Mouse (Mus musculus): ENCODE results near the gene Mymx. TPM values are rescaled to one million over a fixed set of nuclear protein-coding genes. Genes with fewer than 3 reads are reported as not detected.

Gene Mymx
- polyA plus RNA-seq, 1 experiment from 2014 or later: not detected

DNA sequence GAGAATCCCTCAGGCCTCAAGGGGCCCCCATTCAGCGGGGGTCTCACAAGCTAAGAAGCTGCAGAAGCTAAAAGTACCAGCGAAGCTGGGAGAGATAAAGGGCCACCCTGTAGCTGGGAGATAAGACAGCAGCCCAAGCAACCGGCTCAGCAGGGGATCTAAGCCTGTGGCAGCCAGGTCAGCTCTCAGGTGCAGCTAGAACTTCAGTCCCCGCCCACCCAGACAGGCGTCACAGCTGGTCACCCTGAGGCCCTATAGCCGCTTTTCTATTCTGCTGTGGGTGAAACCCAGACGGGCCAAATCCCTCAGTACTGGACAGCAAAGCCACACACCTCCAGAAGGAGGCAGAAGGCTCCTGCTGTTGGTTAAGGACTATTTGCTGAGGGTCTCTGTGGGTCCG lies 8.4 kb downstream of the Mymx start:
- no peak for DNase-seq (ENCODE audit: low spot score)
- no peaks in the 10 kb centered on the region for H3K27me3 ChIP-seq (replicated peaks; ENCODE audit: insufficient read depth, low read length)
- no peak for ATAC-seq
- H3K4me1 ChIP-seq (ENCODE audit: insufficient read depth, low read depth, low read length): peaks cover 51% of the 10 kb centered on the region
- peak overlapping the region; percentile 97; the same call in 1 of the 2 replicates for H3K4me2 ChIP-seq (replicated peaks; ENCODE audit: low read depth, low read length)
- H3K27ac ChIP-seq (ENCODE audit: low read length): peak overlapping the region; percentile 59; the same call in 1 of the 2 replicates
- no peaks in the 10 kb centered on the region for H3K36me3 ChIP-seq (ENCODE audit: insufficient read depth, low read length)
- 43% methylated on average over 8 of the region's 8 CpGs for WGBS
- H3K9ac ChIP-seq (replicated peaks; ENCODE audit: low read depth): no peak overlapping the region
- H3K9me3 ChIP-seq (ENCODE audit: low read length): no peaks in the 10 kb centered on the region
- H3K4me3 ChIP-seq (ENCODE audit: low read depth, low read length): no peak overlapping the region; the same call in 1 of the 2 replicates
- TF ChIP-seq CTCF (IDR thresholded peaks at IDR 0.05) (peak; percentile 32), EP300 (IDR thresholded peaks at IDR 0.05) (no peak)

DNA sequence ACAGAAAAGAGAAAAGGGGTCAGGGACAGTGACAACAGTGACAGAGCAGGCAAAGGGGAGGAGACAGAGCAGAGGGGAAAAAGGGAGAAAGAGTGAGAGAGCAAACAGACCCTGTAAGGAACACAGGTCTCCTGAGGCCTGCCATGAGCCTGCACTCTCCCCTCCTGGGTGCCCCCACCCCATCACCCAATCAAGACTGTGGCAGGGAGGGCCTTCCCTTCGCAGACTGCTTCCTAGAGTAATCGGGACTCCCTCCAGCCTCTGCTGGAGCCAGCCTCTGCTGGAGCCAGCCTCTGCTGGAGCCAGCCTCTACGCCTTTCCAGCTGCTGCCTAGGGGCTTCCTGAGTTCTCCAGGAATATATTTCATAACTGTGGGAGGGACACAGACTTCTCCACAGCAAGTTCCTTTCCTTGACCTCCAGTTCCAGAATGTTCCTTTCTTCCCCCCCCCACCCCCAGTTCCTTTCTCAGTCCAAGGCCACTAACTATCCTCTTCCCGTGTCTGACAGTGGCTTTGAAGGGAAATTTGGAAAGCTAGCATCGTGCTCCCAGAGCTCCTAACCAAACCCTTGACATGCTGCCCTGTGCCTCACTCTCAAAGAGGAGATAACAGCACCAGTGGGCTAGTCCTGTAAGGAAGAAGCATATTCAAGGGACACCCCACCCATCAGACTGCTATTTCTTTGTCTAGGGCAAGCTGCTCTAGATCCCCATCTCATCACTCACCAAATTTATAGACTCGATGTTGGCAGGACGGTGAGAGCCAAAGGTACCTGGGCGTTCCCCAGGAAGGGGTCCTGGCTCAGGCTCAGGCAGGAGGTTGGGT lies 9.1 kb downstream of the Mymx start:
- ATAC-seq (peak; percentile 51), DNase-seq (ENCODE audit: low spot score) (peak; percentile 77)
- Histone ChIP-seq H3K4me2 (replicated peaks; ENCODE audit: low read depth, low read length) (peak overlapping the region; percentile 97), H3K27me3 (replicated peaks; ENCODE audit: insufficient read depth, low read length) (no peaks in the 10 kb centered on the region), H3K9me3 (ENCODE audit: low read length) (no peaks in the 10 kb centered on the region), H3K9ac (replicated peaks; ENCODE audit: low read depth) (peak overlapping the region; percentile 29; the same call in 1 of the 2 replicates), H3K36me3 (ENCODE audit: insufficient read depth, low read length) (no peaks in the 10 kb centered on the region), H3K4me1 (ENCODE audit: insufficient read depth, low read depth, low read length) (peaks cover 51% of the 10 kb centered on the region), H3K4me3 (ENCODE audit: low read depth, low read length) (0 out of 2 replicates have a peak overlapping the region, but pooled peaks have one; percentile 8), H3K27ac (ENCODE audit: low read length) (peak overlapping the region; percentile 59)
- 31% methylated on average over 8 of the region's 8 CpGs for WGBS
- no peak for TF ChIP-seq CTCF (IDR thresholded peaks at IDR 0.05)
- no peak for TF ChIP-seq EP300 (IDR thresholded peaks at IDR 0.05)

DNA sequence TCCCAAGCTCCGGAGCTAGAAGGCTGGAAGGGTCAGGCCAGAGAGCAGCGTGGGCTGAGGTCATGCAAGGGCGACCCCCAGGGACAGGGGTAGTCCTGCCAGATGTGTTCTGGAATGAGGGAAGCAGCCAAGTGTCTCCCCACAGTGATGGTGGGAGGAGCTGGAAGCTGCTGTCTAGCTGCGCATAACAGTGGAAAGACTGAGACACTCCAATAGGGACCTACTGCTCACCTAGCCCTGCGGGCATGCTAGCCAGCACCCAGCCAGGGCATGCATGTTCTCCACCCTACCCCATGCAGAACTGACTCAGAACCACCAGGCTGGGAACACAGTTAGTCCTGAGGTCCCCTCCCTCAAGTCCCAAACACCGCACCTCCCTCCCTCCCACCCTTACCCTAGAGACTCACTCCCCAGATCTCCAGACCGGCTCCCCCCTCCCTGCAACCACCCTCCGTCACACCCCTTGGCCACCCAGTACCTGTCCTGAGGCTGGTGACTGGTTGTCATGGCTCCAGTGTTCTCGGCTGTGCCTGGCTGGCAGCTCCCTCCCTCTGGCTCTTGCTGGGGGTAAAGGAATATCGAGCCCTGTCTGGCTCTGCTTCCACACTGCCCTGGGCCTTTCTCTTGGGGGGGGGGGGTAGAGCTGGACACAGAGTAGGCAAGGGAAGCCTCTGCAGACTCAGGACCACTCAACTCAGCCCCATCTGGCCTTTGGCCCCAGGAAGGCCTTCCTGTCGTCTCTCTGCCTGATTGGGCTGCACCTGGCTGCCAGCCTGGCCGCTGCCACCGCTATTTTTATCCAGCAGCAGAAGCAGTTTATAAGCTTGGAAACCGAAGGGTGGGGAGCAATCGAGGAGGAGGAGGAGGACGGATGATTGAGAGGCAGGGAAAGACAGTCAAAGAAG lies 9.9 kb downstream of the Mymx start:
- Histone ChIP-seq H3K4me1 (ENCODE audit: insufficient read depth, low read depth, low read length) (peaks cover 51% of the 10 kb centered on the region), H3K4me2 (replicated peaks; ENCODE audit: low read depth, low read length) (peak overlapping the region; percentile 32), H3K9me3 (ENCODE audit: low read length) (no peaks in the 10 kb centered on the region), H3K36me3 (ENCODE audit: insufficient read depth, low read length) (no peaks in the 10 kb centered on the region), H3K27me3 (replicated peaks; ENCODE audit: insufficient read depth, low read length) (no peaks in the 10 kb centered on the region), H3K9ac (replicated peaks; ENCODE audit: low read depth) (peak overlapping the region; percentile 29), H3K4me3 (ENCODE audit: low read depth, low read length) (0 out of 2 replicates have a peak overlapping the region, but pooled peaks have one; percentile 8), H3K27ac (ENCODE audit: low read length) (peak overlapping the region; percentile 59; the same call in 1 of the 2 replicates)
- WGBS: 51% methylated on average over 16 of the region's 16 CpGs
- no peak for DNase-seq (ENCODE audit: low spot score)
- no peak for ATAC-seq
- TF ChIP-seq EP300 (IDR thresholded peaks at IDR 0.05): no peak
- TF ChIP-seq CTCF (IDR thresholded peaks at IDR 0.05): no peak

DNA sequence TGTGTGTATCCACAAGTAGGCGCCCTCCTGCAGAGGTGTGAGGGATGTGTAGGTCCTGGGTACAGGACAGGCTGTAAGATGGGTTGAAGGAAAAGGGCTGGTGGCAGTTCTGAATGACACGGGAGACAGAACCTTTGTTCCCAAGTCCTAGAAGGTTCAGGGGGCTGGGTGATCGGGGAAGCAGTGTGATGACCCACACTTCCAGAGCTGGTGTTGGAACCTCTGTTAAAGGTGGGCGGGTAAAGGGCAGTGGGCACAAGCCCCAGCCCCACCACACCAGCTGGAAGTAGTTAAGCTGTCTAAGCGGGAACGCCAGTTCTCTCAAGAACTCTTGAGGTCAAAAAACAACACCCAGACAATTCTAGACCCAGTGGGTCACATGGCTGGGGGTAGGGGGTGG lies 11.5 kb downstream of the Mymx start:
- Histone ChIP-seq H3K27me3 (replicated peaks; ENCODE audit: insufficient read depth, low read length) (no peaks in the 10 kb centered on the region), H3K9ac (replicated peaks; ENCODE audit: low read depth) (no peak overlapping the region), H3K9me3 (ENCODE audit: low read length) (no peaks in the 10 kb centered on the region), H3K36me3 (ENCODE audit: insufficient read depth, low read length) (no peaks in the 10 kb centered on the region), H3K27ac (ENCODE audit: low read length) (no peak overlapping the region), H3K4me1 (ENCODE audit: insufficient read depth, low read depth, low read length) (peaks cover 46% of the 10 kb centered on the region), H3K4me3 (ENCODE audit: low read depth, low read length) (no peak overlapping the region), H3K4me2 (replicated peaks; ENCODE audit: low read depth, low read length) (no peak overlapping the region)
- no peak for ATAC-seq
- 67% methylated on average over 6 of the region's 6 CpGs for WGBS
- TF ChIP-seq CTCF (IDR thresholded peaks at IDR 0.05) (peak; percentile 14; the same call in 1 of the 2 replicates), EP300 (IDR thresholded peaks at IDR 0.05) (no peak)
- DNase-seq (ENCODE audit: low spot score): no peak

DNA sequence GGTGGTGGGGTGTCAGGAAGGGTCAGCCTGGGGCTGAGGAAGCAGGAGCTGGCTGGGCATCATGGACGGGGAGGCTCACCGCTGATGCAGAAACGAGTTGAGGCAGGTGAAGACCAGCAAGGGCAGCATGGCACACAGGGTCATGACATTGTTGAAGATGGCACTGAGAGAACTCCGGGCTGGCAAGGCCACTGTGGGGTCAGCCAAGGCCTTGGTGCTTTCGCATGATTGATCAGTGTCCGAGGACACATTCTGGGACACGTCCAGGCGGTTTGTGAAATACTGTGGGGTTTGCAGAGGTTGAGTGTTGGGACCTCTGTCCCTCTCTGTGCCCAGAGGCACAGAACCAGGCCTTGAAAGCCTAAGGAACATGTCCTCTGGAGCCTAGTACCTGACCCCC lies 12.1 kb downstream of the Mymx start:
- no peak overlapping the region for H3K4me3 ChIP-seq (ENCODE audit: low read depth, low read length)
- no peaks in the 10 kb centered on the region for H3K9me3 ChIP-seq (ENCODE audit: low read length)
- DNase-seq (ENCODE audit: low spot score) (no peak), ATAC-seq (no peak)
- H3K27me3 ChIP-seq (replicated peaks; ENCODE audit: insufficient read depth, low read length): no peaks in the 10 kb centered on the region
- no peaks in the 10 kb centered on the region for H3K36me3 ChIP-seq (ENCODE audit: insufficient read depth, low read length)
- peaks cover 45% of the 10 kb centered on the region for H3K4me1 ChIP-seq (ENCODE audit: insufficient read depth, low read depth, low read length)
- no peak overlapping the region for H3K27ac ChIP-seq (ENCODE audit: low read length)
- no peak overlapping the region for H3K4me2 ChIP-seq (replicated peaks; ENCODE audit: low read depth, low read length)
- TF ChIP-seq CTCF (IDR thresholded peaks at IDR 0.05) (no peak), EP300 (IDR thresholded peaks at IDR 0.05) (no peak)
- H3K9ac ChIP-seq (replicated peaks; ENCODE audit: low read depth): no peak overlapping the region
- WGBS: 94% methylated on average over 8 of the region's 8 CpGs

DNA sequence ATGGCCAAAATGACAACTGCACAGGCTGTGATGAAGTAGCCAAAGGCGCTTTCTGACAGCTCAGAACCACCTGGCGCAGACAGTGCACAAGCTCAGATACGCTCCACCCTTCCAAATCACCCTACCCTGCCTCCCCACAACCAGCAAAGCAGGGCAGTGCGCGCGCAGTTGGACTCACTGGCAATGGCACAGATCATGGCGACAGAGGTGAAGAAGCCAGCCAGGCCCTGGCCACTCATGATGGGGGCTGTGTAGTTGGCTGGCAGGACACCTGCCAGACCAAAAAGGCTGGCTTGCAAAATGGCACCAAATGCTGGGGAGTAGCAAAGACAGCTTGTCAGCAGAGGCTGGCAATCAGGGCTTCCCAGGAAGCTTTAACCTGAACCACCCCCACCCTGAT lies 12.7 kb downstream of the Mymx start:
- TF ChIP-seq EP300 (IDR thresholded peaks at IDR 0.05): no peak
- no peak for TF ChIP-seq CTCF (IDR thresholded peaks at IDR 0.05)
- H3K9me3 ChIP-seq (ENCODE audit: low read length): no peaks in the 10 kb centered on the region
- no peak overlapping the region for H3K9ac ChIP-seq (replicated peaks; ENCODE audit: low read depth)
- no peaks in the 10 kb centered on the region for H3K36me3 ChIP-seq (ENCODE audit: insufficient read depth, low read length)
- peaks cover 45% of the 10 kb centered on the region for H3K4me1 ChIP-seq (ENCODE audit: insufficient read depth, low read depth, low read length)
- no peak overlapping the region for H3K4me3 ChIP-seq (ENCODE audit: low read depth, low read length)
- H3K4me2 ChIP-seq (replicated peaks; ENCODE audit: low read depth, low read length): no peak overlapping the region
- no peak for DNase-seq (ENCODE audit: low spot score)
- WGBS: 98% methylated on average over 7 of the region's 7 CpGs
- no peaks in the 10 kb centered on the region for H3K27me3 ChIP-seq (replicated peaks; ENCODE audit: insufficient read depth, low read length)
- H3K27ac ChIP-seq (ENCODE audit: low read length): no peak overlapping the region
- ATAC-seq: no peak

Measured in lung, postnatal 0 days (tissue).